Mouse (Mus musculus): ENCODE results near the gene Cdc34.

The Cdc34 gene

DNA sequence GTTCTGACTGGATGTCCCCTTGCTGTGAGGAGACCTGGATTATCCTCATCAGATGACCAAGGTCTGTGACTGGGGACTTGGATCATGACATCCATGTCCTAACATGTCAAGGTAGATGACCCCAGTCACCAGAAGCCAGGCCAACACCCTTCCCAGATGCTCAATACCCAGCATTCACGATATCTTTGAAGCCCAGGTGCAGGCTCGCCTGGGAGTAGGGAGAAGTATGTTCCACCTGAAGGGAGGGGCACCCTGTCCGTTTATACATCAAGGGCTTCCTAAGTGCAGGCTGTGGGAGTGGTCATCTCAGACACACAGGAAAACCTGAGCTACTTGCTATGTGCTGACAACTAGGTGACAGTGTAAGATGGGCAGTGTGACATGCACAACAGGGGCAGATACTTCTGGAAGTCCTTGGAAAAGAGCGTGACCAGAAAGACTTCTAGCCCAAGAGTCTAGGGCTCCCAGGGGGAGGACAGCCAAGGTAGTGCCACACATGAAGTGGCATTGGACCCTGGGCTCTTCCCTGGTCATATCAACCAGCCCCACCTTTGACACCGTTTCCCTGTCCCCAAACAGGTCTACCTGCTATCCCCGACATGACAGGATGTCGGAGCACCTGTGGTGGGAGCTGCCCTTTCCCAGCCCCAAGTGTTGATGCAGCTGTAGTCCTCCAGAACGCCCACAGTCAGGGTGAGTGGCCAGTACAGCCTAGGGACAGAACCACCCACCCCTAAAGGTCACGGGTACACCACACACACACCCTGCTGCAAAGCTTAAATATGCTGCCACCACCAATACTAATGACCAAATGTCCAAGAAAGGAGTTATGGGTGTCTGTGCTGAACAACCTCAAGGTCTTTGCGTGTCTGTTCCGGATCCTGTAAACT, 1.1 kb upstream of the Cdc34 start:
- peaks cover 75% of the 10 kb centered on the region for H3K4me1 ChIP-seq (replicated peaks; ENCODE audit: low read depth, low read length)
- H3K4me3 ChIP-seq (replicated peaks; ENCODE audit: low read length), result peak overlapping the region; percentile 100

DNA sequence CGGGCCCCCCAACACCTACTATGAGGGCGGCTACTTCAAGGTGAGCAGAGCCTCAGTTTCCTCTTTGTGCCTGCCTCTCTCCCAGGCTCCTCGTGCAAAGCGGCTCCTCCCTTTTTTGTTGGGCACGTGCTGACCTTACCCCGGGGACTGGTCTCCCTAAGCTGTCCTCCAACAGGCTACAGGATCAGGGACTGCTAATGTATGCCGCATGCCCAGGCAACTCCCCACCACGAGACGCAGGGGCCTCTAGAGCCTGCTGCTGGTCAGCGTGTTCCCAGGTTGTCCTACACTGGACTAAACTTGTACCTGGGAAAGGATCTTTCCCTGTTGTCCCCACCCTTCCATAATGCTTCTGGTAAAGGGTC, 538 bp downstream of the Cdc34 start:
- TF ChIP-seq CTCF (conservative IDR thresholded peaks at IDR 0.05; ENCODE audit: low read length) (no peak), POU5F1 (IDR thresholded peaks at IDR 0.05; ENCODE audit: borderline replicate concordance, low read length) (no peak), NANOG (IDR thresholded peaks at IDR 0.05; ENCODE audit: borderline replicate concordance, low read length) (no peak)
- peak overlapping the region; percentile 100 for H3K4me3 ChIP-seq (replicated peaks; ENCODE audit: low read length)
- no peaks in the 10 kb centered on the region for H3K9me3 ChIP-seq (ENCODE audit: low read length)
- peaks cover 75% of the 10 kb centered on the region for H3K4me1 ChIP-seq (replicated peaks; ENCODE audit: low read depth, low read length)
- H3K36me3 ChIP-seq (ENCODE audit: insufficient read depth, low read length), result peaks cover 46% of the 10 kb centered on the region
- H3K27me3 ChIP-seq (ENCODE audit: insufficient read depth, low read length), result no peaks in the 10 kb centered on the region

More for the DNA sequence above, 1.1 kb upstream of the Cdc34 start:
- Histone ChIP-seq H3K36me3 (ENCODE audit: insufficient read depth, low read length) (peaks cover 35% of the 10 kb centered on the region), H3K9me3 (ENCODE audit: low read length) (no peaks in the 10 kb centered on the region), H3K27me3 (ENCODE audit: insufficient read depth, low read length) (no peaks in the 10 kb centered on the region)
- no peak for TF ChIP-seq NANOG (IDR thresholded peaks at IDR 0.05; ENCODE audit: borderline replicate concordance, low read length)
- no peak for TF ChIP-seq CTCF (conservative IDR thresholded peaks at IDR 0.05; ENCODE audit: low read length)

DNA sequence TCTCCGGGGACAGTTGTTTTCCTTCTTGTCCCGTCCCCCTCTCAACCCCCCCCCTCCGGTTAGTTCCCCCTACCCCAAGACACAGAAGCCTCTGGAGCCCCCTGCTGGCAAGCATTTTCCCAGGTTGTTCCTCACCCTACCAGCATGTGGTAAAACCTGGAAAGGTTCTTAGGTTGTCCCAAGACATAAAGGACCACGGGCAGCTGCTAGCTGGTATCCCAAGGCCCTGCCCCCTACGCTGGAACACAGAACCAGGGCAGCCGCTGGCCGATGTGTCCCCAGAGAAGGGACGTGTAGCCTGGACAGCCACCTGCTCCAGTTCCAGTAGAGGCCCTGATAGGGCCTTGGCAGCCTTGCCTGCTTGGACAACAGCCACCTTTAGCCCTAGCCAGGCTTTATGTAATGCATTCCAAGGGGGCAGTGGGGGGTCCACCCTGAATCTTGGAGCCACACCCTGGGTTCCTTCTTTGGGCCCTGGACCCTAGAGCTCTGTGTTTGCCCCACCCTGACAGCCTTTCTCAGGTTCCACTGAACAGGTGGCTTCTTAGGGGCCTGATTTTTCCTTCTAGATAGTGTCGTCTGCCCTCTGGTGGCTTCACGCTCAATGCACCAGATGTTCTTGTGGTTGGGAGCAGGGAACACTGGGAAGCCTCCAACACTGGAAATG, 1.1 kb downstream of the Cdc34 start:
- H3K4me3 ChIP-seq (replicated peaks; ENCODE audit: low read length), result peak overlapping the region; percentile 100
- H3K9me3 ChIP-seq (ENCODE audit: low read length), result no peaks in the 10 kb centered on the region
- peaks cover 78% of the 10 kb centered on the region for H3K4me1 ChIP-seq (replicated peaks; ENCODE audit: low read depth, low read length)
- peaks cover 51% of the 10 kb centered on the region for H3K36me3 ChIP-seq (ENCODE audit: insufficient read depth, low read length)
- no peaks in the 10 kb centered on the region for H3K27me3 ChIP-seq (ENCODE audit: insufficient read depth, low read length)
- TF ChIP-seq CTCF (conservative IDR thresholded peaks at IDR 0.05; ENCODE audit: low read length) (peak; percentile 38), POU5F1 (IDR thresholded peaks at IDR 0.05; ENCODE audit: borderline replicate concordance, low read length) (no peak)

DNA sequence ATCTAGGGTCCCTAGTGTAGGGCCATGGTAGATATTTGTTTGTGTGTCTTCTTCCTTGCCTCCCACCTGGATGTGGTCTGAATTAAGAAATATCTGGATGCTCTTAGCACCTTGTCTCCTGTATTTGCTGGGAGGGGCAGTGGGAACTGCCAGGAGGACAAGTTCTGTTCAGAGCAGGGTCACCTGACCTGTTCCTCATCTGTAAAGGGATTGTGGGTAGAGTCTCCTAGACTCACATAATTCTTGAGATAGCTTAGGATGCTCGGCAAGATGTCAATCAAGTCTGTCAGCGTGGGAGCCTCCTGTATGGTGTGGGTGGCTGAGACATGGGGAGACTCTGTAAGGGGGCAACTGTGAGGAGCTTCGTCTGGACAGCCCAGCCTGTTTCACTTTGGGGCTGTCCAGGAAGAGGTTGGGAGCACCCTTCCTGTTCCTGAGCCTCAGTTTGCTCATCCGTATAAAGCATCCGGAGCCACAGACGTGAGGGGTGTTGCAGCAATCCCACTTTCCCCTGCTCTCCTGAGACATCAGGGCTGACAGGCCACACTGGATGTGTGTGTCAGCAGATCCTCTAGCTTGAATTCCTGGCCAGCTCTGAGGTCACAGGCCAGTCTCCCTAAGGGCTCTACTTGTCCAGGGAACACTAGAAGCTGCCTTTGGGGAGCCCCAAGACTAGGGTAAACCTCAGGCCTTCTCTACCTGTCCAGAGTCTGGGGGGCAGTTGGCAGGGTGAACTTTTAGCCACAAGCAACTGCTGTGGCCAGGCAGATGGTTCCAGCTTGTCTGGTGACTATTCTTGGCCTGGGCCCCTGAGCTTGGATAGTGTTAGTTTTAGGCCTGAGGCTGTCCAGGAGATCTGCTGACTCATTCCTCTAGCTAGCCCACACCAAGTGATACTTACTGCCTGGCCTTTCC, 2.0 kb downstream of the Cdc34 start:
- Histone ChIP-seq H3K4me1 (replicated peaks; ENCODE audit: low read depth, low read length) (peaks cover 84% of the 10 kb centered on the region), H3K36me3 (ENCODE audit: insufficient read depth, low read length) (peaks cover 60% of the 10 kb centered on the region), H3K27me3 (ENCODE audit: insufficient read depth, low read length) (no peaks in the 10 kb centered on the region), H3K9me3 (ENCODE audit: low read length) (no peaks in the 10 kb centered on the region), H3K4me3 (replicated peaks; ENCODE audit: low read length) (peak overlapping the region; percentile 100)
- no peak for TF ChIP-seq NANOG (IDR thresholded peaks at IDR 0.05; ENCODE audit: borderline replicate concordance, low read length)
- no peak for TF ChIP-seq CTCF (conservative IDR thresholded peaks at IDR 0.05; ENCODE audit: low read length)
- no peak for TF ChIP-seq POU5F1 (IDR thresholded peaks at IDR 0.05; ENCODE audit: borderline replicate concordance, low read length)

DNA sequence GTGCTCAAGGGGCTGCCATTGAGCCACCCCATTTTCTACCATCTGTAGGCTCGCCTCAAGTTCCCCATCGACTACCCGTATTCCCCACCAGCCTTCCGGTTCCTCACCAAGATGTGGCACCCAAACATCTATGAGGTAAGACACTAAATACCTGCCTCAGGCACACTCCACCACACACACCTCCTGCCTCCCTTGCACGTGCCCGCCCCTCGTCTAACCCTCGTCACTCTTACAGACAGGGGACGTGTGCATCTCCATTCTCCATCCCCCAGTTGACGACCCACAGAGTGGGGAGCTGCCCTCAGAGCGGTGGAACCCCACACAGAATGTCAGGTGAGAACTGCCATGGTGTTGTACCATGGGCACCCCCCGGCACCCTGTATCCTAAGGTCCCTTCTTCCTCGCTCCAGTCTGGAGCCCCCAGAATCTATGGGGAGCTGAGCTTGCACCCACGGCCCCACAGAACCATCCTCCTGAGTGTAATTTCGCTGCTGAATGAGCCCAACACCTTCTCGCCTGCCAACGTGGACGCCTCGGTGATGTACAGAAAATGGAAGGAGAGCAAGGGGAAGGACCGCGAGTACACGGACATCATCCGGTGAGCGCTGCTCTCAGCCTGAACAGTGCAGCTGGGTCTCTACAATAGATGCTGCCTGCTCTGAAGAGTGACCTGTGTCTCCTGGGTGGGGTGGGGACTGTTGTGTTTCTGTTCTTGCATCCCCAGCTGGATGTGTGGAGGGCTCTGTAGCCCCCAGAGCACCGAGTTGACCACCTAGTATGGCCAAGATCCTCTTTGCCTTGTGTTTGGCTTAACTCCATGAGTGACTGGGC, 3.0 kb downstream of the Cdc34 start:
- H3K9me3 ChIP-seq (ENCODE audit: low read length), result no peaks in the 10 kb centered on the region
- peaks cover 68% of the 10 kb centered on the region for H3K36me3 ChIP-seq (ENCODE audit: insufficient read depth, low read length)
- no peaks in the 10 kb centered on the region for H3K27me3 ChIP-seq (ENCODE audit: insufficient read depth, low read length)
- TF ChIP-seq CTCF (conservative IDR thresholded peaks at IDR 0.05; ENCODE audit: low read length) (no peak), POU5F1 (IDR thresholded peaks at IDR 0.05; ENCODE audit: borderline replicate concordance, low read length) (no peak), NANOG (IDR thresholded peaks at IDR 0.05; ENCODE audit: borderline replicate concordance, low read length) (no peak)
- peak overlapping the region; percentile 100 for H3K4me3 ChIP-seq (replicated peaks; ENCODE audit: low read length)
- H3K4me1 ChIP-seq (replicated peaks; ENCODE audit: low read depth, low read length), result peaks cover 80% of the 10 kb centered on the region

DNA sequence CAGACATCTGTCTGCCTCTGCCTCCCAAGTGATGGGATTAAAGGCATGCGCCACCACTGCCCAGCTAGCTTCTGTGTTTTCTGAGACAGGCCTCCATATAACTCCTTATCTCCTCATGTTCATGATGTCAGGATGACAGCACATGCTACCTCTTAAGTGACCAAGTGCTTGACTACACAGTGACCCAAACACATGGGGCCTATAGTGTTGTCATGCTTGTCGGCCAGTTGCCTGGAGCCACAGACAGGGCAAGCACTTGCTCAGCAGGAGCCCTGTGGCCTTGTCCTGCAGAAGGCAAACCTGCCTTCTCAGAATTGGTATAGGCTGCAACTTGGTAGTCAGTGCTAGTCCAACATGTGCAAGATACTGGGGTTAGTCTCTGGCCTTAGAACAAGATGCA, 4.2 kb downstream of the Cdc34 start:
- Histone ChIP-seq H3K4me1 (replicated peaks; ENCODE audit: low read depth, low read length) (peaks cover 68% of the 10 kb centered on the region), H3K36me3 (ENCODE audit: insufficient read depth, low read length) (peaks cover 68% of the 10 kb centered on the region), H3K27me3 (ENCODE audit: insufficient read depth, low read length) (no peaks in the 10 kb centered on the region), H3K4me3 (replicated peaks; ENCODE audit: low read length) (no peak overlapping the region), H3K9me3 (ENCODE audit: low read length) (no peaks in the 10 kb centered on the region)
- TF ChIP-seq NANOG (IDR thresholded peaks at IDR 0.05; ENCODE audit: borderline replicate concordance, low read length) (no peak), CTCF (conservative IDR thresholded peaks at IDR 0.05; ENCODE audit: low read length) (no peak), POU5F1 (IDR thresholded peaks at IDR 0.05; ENCODE audit: borderline replicate concordance, low read length) (no peak)

DNA sequence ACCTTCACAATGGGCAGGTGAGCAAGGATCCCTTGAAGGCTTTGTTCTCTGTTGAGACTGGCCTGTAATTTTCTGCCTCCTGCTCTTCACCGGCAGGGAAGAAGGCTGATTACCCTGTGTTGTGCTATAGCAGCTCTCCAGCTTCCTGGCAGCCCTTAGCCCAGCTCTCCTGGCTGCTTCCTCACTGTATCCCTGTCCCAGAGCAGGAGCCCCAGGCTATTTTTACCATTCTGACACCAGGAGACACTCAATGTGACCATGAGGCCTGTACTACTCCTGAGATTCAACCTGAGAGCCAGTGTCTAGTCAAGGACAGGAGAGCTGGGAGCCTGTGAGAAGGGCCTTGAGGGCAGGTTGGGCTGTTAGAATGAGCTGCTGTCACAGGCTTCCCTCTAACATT, 4.7 kb downstream of the Cdc34 start:
- Histone ChIP-seq H3K4me1 (replicated peaks; ENCODE audit: low read depth, low read length) (peaks cover 65% of the 10 kb centered on the region), H3K27me3 (ENCODE audit: insufficient read depth, low read length) (no peaks in the 10 kb centered on the region), H3K36me3 (ENCODE audit: insufficient read depth, low read length) (peaks cover 68% of the 10 kb centered on the region), H3K4me3 (replicated peaks; ENCODE audit: low read length) (no peak overlapping the region; the same call in 1 of the 2 replicates), H3K9me3 (ENCODE audit: low read length) (no peaks in the 10 kb centered on the region)
- TF ChIP-seq NANOG (IDR thresholded peaks at IDR 0.05; ENCODE audit: borderline replicate concordance, low read length), result no peak
- no peak for TF ChIP-seq POU5F1 (IDR thresholded peaks at IDR 0.05; ENCODE audit: borderline replicate concordance, low read length)
- TF ChIP-seq CTCF (conservative IDR thresholded peaks at IDR 0.05; ENCODE audit: low read length), result no peak
